Mouse (Mus musculus): ENCODE results near the gene Vstm4.

Vstm4 gene

DNA sequence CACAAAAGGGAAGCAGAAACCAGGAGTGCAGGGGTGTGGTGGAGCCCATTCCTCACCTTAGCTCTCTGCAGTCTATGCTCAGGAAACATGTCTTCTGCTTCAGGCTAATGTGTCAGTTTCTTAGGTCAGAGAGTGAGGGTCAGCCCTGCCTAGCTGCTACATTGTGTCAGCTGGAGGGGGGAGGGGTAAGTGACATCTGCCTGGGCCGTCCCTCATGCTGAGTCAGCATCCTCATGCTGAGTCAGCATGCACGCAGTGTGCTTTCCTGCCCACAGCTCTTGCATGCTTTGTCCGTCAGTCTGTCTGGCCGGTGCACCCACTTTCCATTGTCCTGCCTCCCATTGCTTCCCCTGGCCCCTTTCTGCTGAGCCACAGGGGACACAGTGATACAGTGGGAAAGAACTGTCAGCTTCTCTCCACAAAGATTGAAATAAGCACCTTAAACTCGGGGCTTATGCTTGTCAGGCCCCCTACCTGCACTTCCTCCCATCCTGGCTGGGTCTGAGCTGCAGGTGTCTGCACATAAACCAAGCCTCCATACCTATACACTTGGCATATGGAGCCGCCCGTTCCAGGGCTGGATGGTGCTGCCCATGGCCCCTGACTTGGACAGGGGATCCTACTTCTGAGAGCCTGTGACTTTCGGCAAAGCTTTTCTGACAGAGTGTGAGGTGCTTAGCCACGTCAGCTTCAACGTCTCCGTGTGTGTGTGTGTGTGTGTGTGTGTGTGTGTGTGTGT, 3.4 kb downstream of the Vstm4 start:
- peak; percentile 57 for DNase-seq (ENCODE audit: low read depth, low spot score)

DNA sequence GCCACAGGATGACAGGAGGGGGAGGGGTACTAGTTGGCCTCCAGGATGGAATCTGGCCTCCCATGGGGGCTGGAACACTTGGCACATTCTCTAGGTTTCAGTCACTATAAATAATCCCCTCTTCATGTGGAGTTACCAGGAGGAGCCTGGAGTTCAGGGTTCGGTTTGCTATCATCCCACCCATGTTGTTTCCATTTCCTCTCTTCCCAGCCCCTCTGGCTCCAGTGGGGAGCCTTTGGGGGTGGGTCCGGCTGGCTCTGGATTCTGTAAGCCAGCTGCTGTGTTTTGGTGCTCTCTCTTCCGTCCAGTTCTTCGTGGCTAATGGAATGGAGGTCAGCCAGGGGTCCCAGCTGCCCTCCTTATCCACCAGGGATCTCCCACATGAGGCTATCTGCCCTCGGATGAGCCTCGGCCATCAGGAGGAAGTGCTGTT, 4.6 kb downstream of the Vstm4 start:
- peak; percentile 57 for DNase-seq (ENCODE audit: low read depth, low spot score)

- peak; percentile 10 for DNase-seq (ENCODE audit: low read depth, low spot score)
Observed at GRCm38 (mm10) chr14:32861656-32862055, 5.1 kb downstream of the Vstm4 start.

DNA sequence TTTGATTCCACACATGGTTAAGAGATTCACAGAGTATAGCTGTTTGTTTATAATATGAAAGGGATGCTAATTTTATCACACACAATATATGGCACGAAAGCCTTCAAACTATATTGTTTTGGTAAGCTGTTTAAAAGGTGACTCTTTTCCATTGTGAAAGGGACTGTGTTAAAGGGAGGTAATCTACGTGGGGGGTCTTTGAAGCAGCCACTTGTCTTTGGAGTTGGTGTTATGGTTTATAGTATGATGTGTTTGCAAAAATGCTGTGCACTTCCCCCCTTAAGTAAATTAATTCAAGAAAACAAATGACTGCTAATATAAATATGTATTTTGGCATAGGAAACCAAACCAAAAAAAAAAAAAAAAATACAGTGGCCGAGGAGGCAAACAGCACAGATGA, 8.8 kb downstream of the Vstm4 start:
- DNase-seq (ENCODE audit: low read depth, low spot score), result no peak

DNA sequence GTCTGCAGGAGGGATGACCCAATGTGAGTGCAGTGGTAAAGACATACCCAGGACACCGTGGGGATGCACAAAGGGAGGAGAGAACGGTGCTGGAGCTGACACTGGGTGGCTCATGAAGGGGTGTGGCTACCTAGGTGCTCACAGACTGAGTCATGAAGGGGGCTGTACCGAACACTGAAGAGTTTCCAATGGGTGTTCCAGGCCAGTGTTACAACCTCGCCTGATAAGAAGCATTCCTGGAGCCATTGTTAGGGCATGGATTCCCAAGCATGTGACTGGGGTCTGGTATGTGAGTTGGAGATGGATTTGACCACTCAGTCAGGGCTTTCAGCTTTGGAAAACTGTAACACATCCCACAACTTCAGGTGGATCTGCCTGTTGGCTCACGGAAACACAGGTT, 15.4 kb downstream of the Vstm4 start:
- no peak for DNase-seq (ENCODE audit: low read depth, low spot score)

DNA sequence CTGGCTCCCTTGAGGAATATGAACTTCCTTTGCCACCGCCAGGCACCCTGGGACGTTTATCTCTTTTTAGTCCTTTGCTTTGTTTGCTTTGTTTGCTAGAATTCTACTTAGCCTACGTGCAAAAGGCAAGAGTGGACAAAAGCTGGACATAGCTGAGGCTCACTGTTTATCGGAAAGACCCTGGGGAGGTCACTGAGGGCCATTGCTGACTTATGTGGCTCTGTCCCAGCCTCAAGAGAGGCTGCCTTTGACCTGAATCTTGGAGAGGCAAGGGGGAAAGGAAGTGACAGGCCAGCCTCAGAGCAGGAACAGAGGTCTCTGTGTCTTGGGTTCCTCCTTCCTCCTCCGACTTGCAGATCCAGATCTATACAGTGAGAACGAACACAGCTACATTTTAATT, 21.0 kb downstream of the Vstm4 start:
- no peak for DNase-seq (ENCODE audit: low read depth, low spot score)

GRCm38 (mm10) chr14:32880332-32880731, 23.8 kb downstream of the Vstm4 start:
- DNase-seq (ENCODE audit: low read depth, low spot score), result no peak

DNA sequence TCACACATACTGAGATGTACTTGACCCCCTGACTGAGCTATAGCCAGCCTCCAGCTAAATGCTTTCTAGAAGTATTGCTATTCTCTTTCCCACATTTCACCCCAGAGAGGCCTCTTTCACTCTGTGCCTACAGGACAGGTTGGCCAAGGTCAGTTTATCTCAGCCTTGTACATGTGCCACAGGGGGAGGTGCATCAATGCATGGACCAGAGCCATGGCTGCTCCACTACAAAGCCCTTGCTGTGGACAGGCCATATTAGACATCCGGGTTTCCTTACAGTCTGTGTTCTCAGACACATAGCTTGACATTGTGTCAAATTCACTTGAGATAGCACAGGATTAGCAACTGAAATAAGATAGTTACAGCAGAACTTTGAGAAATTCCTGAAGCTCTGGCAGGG, 25.1 kb downstream of the Vstm4 start:
- no peak for DNase-seq (ENCODE audit: low read depth, low spot score)

DNA sequence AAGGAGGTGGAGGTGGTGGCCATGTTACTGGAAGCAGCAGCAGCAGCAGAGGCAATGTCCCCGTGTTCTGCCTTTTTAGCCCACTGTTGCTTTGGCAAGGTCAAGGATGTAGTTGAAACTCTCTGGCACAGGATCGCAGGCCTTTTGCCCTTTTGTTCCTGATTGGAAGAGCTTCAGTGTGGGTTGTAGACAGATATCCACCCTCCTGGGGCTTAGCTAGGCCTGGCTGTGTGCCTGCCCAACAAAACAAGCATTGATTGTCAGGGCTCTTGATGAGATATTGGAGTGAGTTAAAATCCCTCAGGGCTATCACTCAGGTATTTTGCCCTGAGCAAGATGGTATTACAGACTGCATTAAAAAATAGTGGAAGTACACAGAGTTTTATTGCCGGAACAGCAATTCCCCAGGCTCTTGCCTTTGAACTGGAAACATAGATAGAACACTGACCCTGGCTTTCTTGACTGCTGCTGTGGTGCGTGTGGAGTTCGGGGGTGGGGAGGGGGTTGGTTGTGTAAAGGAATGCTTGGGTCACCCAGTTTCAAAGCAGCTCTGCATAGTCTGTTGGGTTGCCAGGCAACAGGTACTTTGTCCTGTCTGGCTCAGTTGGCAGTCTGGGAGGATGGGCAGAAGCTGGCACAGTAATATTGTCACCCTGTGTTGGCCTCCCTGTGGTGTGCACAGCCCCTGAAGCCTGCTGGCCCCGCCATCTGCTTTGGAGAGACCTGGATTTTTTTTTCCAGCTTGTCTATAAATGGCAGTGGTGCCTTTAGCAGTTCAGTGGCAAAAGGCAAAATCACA, 32.5 kb downstream of the Vstm4 start:
- DNase-seq (ENCODE audit: low read depth, low spot score), result peak; percentile 69

GRCm38 (mm10) chr14:32894341-32894853, 37.8 kb downstream of the Vstm4 start:
- no peak for DNase-seq (ENCODE audit: low read depth, low spot score)

DNA sequence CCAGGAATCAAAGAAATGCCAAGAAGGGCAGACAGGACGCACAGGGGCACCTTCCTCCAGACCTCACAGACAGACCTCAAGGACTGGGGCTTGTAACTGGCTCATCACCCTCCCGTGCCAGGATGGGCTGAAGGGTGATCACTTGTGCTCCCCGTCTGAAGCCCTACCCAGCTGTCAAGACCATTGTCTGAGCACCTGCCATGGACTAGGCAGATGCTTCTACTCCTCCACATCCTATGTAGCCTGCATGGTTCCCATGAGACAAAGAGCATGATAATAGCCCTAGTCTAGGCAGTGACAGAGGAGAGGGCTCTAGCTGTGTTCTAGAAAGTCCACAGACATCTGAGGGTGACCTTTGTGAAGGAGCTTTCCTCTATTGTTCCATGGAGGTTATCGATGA, 38.3 kb downstream of the Vstm4 start:
- DNase-seq (ENCODE audit: low read depth, low spot score), result no peak

GRCm38 (mm10) chr14:32896896-32897295, 40.3 kb downstream of the Vstm4 start:
- no peak for DNase-seq (ENCODE audit: low read depth, low spot score)

DNA sequence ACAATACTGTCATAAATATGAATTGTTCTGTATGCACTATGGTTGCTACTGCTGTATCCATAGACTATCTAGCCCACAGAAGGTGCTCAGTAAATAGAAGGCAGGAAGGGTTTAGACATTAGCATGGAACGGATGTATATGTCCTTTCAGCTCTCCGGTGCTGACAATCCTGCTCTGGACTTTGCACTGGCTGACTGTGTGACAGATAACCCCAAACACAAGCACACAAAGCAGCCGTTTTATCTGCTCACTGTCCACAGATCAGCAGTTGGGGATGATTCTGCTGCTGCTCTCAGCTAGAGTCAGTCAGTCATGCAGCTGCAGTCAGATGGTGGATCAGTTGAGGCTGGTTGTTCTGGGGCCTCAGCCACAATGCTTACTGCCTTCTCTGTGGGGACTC, 46.6 kb downstream of the Vstm4 start:
- DNase-seq (ENCODE audit: low read depth, low spot score), result no peak

DNA sequence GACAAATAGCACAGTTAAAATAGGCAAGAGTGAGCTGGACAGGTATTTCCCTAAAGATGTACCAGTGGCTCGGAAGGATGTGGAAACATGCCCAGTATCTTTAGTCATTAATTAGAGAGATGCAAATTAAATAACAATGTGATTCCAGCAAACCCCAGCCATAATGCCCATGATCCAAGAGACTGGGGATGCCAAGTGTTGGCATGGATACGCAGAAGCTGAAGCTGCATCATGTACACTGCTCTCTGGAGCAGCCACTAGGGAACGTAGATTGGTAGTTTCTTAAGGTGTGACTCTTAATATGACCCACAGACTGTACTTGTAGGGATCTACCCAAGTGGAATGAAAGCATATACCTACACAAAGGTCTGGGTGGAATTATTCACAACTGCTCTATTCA, 50.0 kb downstream of the Vstm4 start:
- no peak for DNase-seq (ENCODE audit: low read depth, low spot score)

- no peak for DNase-seq (ENCODE audit: low read depth, low spot score)
Observed at GRCm38 (mm10) chr14:32909112-32909511, 52.6 kb downstream of the Vstm4 start.

- no peak for DNase-seq (ENCODE audit: low read depth, low spot score)
Observed at GRCm38 (mm10) chr14:32911187-32911586, 54.6 kb downstream of the Vstm4 start.

GRCm38 (mm10) chr14:32915360-32915759, 58.8 kb downstream of the Vstm4 start:
- DNase-seq (ENCODE audit: low read depth, low spot score), result no peak

- no peak for DNase-seq (ENCODE audit: low read depth, low spot score)
Observed at GRCm38 (mm10) chr14:32917919-32918318, 61.4 kb downstream of the Vstm4 start.

- no peak for DNase-seq (ENCODE audit: low read depth, low spot score)
Observed at GRCm38 (mm10) chr14:32923871-32924270, 67.3 kb downstream of the Vstm4 start.

DNA sequence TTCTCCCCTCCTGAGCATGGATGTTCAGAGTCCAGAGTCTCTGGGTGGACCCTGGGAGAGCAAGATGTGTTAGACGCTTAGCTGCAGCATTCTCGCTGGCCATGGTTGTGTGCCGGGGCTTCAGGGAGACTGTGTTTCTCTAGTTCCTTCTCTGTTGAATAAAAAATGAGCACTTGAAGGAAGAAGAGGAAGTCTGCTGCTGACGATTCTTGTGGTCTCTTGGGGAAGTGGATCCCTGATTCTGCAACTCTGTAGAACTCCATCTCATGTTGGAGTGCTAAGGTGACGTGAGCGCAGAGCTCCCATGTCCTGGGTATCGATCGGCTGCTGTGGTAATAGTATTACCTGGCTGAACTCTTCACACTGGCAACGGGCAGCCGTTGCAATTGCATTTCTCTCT, 75.2 kb downstream of the Vstm4 start:
- no peak for DNase-seq (ENCODE audit: low read depth, low spot score)

GRCm38 (mm10) chr14:32932220-32932619, 75.7 kb downstream of the Vstm4 start:
- no peak for DNase-seq (ENCODE audit: low read depth, low spot score)

GRCm38 (mm10) chr14:32934064-32934463, 77.5 kb downstream of the Vstm4 start:
- no peak for DNase-seq (ENCODE audit: low read depth, low spot score)

DNA sequence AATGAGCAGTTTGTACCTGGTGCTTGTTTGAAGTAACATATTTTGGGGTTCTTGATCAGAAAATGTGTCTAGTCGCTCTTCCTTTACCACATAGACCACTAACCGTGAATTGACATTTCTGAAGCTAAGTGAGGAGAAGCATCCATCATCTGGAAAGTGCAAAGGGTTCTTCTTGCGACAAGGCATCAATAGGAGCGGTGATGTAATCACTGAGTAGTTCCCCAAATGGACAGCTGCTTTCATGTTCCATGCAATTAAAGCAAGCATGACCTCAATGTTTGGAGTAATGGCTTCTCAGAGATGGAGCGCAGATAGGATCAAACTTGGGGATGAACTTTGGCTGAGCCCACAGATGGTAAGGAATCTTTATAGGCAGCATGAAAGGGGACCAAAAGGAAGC, 82.7 kb downstream of the Vstm4 start:
- no peak for DNase-seq (ENCODE audit: low read depth, low spot score)

All from mesoderm, embryonic 11.5 days (tissue).